Mouse (Mus musculus) myocyte (in vitro differentiated cells): ENCODE data around the gene Cep152. TPM values are rescaled to one million over a fixed set of nuclear protein-coding genes. Genes with fewer than 3 reads are reported as not detected.

Source experiments
- H3K27me3 ChIP-seq: one replicate; pipeline ENCODE4 v1.6.1; 2011; ENCODE audit not compliant: control insufficient read depth, insufficient read depth, insufficient read length
- H3K36me3 ChIP-seq: one replicate; pipeline ENCODE4 v1.6.1; 2011; ENCODE audit not compliant: control insufficient read depth, insufficient read depth
- H3K4me2 ChIP-seq: one replicate; pipeline ENCODE4 v1.6.1; 2011; ENCODE audit warnings: low read depth, control low read depth
- H3K4me3 ChIP-seq: one replicate; pipeline ENCODE4 v1.5.1; 2011; ENCODE audit warnings: mild to moderate bottlenecking, control low read depth, moderate library complexity
- H3K79me2 ChIP-seq: one replicate; pipeline ENCODE4 v1.6.1; 2011; ENCODE audit not compliant: control insufficient read depth, insufficient read depth
- H3ac ChIP-seq: one replicate; pipeline ENCODE4 v1.6.1; 2011; ENCODE audit not compliant: control insufficient read depth, insufficient read length
- CEBPB ChIP-seq: IDR thresholded peaks from 2 replicates; pipeline ENCODE4 v1.6.1; 2011; ENCODE audit warnings: mild to moderate bottlenecking, moderate library complexity; ENCODE audit not compliant: poor library complexity, insufficient read depth, severe bottlenecking
- E2F4 ChIP-seq: IDR thresholded peaks from one replicate; pipeline ENCODE4 v1.6.1; 2011; ENCODE audit warnings: mild to moderate bottlenecking, control low read depth, moderate library complexity; ENCODE audit not compliant: insufficient read depth
- MAX ChIP-seq: IDR thresholded peaks from one replicate; pipeline ENCODE4 v1.6.1; 2011; ENCODE audit warnings: low read depth, mild to moderate bottlenecking, control low read depth
- MYOD1 ChIP-seq, 3 experiments: IDR thresholded peaks; one replicate each; pipeline ENCODE4 v1.6.1; 2011; ENCODE audit warnings: control low read depth in 2 of 3, low read depth in 2 of 3, mild to moderate bottlenecking in 2 of 3, moderate library complexity in 1 of 3; ENCODE audit not compliant: insufficient read length in 2 of 3, control insufficient read depth in 1 of 3
- MYOG ChIP-seq, 3 experiments: IDR thresholded peaks; one replicate each; pipeline ENCODE4 v1.6.1; 2011; ENCODE audit warnings: control low read depth in 2 of 3, low read depth in 2 of 3, mild to moderate bottlenecking in 2 of 3; ENCODE audit not compliant: insufficient read length in 2 of 3, control insufficient read depth in 1 of 3, insufficient read depth in 1 of 3
- POLR2A ChIP-seq: IDR thresholded peaks from one replicate; pipeline ENCODE4 v1.6.1; 2011; ENCODE audit warnings: low read depth, mild to moderate bottlenecking, control low read depth, moderate library complexity; ENCODE audit not compliant: insufficient read length
- POLR2AphosphoS2 ChIP-seq: IDR thresholded peaks from one replicate; pipeline ENCODE4 v1.6.1; 2011; ENCODE audit warnings: low read depth, control low read depth; ENCODE audit not compliant: insufficient read length
- REST ChIP-seq: IDR thresholded peaks from one replicate; pipeline ENCODE4 v1.6.1; 2011; ENCODE audit warnings: mild to moderate bottlenecking, control low read depth, moderate library complexity; ENCODE audit not compliant: insufficient read depth, insufficient read length
- SRF ChIP-seq: IDR thresholded peaks from one replicate; pipeline ENCODE4 v1.6.1; 2011; ENCODE audit warnings: low read depth; ENCODE audit not compliant: control insufficient read depth, insufficient read length
- TCF12 ChIP-seq: IDR thresholded peaks from one replicate; pipeline ENCODE4 v1.6.1; 2011; ENCODE audit warnings: mild to moderate bottlenecking, control low read depth; ENCODE audit not compliant: poor library complexity, insufficient read depth, severe bottlenecking
- TCF3 ChIP-seq: IDR thresholded peaks from one replicate; pipeline ENCODE4 v1.6.1; 2011; ENCODE audit warnings: low read depth, control low read depth; ENCODE audit not compliant: insufficient read length
- USF1 ChIP-seq: IDR thresholded peaks from one replicate; pipeline ENCODE4 v1.6.1; 2011; ENCODE audit warnings: low read depth, mild to moderate bottlenecking, control low read depth, moderate library complexity
- polyA plus RNA-seq: library from polyadenylated mRNA; unstranded; fragments of >200 nt; fragmentation: generic; extraction: Trizol; gene quantifications from one replicate; pipeline ENCODE4 v1.2.1, GENCODE M21; 2012; ENCODE audit warnings: missing spikeins

Gene Cep152
- 0.80 TPM for polyA plus RNA-seq

DNA sequence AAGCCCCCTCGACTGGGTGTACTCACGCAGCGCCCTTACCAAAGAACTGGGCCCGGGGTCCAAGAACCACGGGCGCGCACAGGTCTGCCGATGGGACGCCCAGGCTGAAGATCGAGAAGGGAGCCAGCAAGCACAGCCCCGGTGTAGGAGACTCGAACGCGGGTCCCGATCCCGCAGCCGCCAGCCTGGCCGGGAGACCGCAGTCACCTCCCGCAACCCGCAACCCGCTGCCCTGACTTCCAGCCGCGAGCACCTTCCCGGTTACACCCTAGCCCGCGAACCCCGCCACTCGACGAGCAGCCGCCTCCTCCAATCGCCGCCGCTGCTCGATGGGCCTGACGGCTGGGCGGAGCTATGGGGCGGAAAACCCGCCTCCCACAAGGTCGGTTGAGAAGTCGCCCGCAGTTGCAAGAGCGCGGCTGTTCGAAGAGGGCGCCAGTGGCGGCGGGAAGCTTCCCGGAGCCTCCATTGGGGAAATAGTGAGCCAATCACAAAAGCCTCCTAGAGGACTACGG is at the start of gene Cep152:
Cep152 (minus strand) TSS at position 277 of the 515 bp plus-strand sequence.
- H3K27me3 ChIP-seq = no peaks in the 10 kb centered on the region
- peak within 1 kb of the TSS; percentile 3 for H3ac ChIP-seq
- H3K79me2 ChIP-seq = peaks cover 31% of the 10 kb centered on the region
- TF ChIP-seq POLR2A (peak; percentile 66), POLR2AphosphoS2 (peak; percentile 26), MYOG (IDR thresholded peaks at IDR 0.05; ENCODE audit: control insufficient read depth in 1 of 3, insufficient read depth in 1 of 3, insufficient read length in 2 of 3, low read depth in 2 of 3) (peak in 1 of 3 experiments; percentile 42), TCF12 (no peak), SRF (no peak), E2F4 (peak; percentile 95)
- peak within 1 kb of the TSS; percentile 64 for H3K4me3 ChIP-seq
- H3K4me2 ChIP-seq = peak within 1 kb of the TSS; percentile 88
- H3K36me3 ChIP-seq = peaks cover 5% of the 10 kb centered on the region

GRCm38 (mm10) chr2:125672957-125673631 is 48.2 kb upstream of the Cep152 start, which contains the start of gene Eid1:
Gene Eid1, plus strand, starts transcription at chr2:125673095.
- H3K4me3 ChIP-seq = peak within 1 kb of the TSS; percentile 42
- H3ac ChIP-seq = peak within 1 kb of the TSS; percentile 95
- H3K36me3 ChIP-seq = no peaks in the 10 kb centered on the region
- H3K79me2 ChIP-seq = peaks cover 10% of the 10 kb centered on the region
- no peaks in the 10 kb centered on the region for H3K27me3 ChIP-seq
- peak in 2 of 3 experiments; percentile 43 to 64 for TF ChIP-seq MYOD1 (IDR thresholded peaks at IDR 0.05; ENCODE audit: control insufficient read depth in 1 of 3, insufficient read length in 2 of 3, low read depth in 2 of 3)
- no peak for TF ChIP-seq MAX
- no peak for TF ChIP-seq CEBPB
- TF ChIP-seq TCF12 = no peak
- no peak for TF ChIP-seq USF1
- TF ChIP-seq POLR2AphosphoS2 = peak; percentile 73
- TF ChIP-seq TCF3 = no peak
- no peak for TF ChIP-seq E2F4
- TF ChIP-seq SRF = no peak
- TF ChIP-seq MYOG (IDR thresholded peaks at IDR 0.05; ENCODE audit: control insufficient read depth in 1 of 3, insufficient read depth in 1 of 3, insufficient read length in 2 of 3, low read depth in 2 of 3) = peak in 2 of 3 experiments; percentile 52 to 60
- TF ChIP-seq REST = no peak
- TF ChIP-seq POLR2A = peak; percentile 65
- H3K4me2 ChIP-seq = peak within 1 kb of the TSS; percentile 79

GRCm38 (mm10) chr2:125672568-125672956 is 47.6 kb upstream of the Cep152 start:
- H3K79me2 ChIP-seq = peaks cover 10% of the 10 kb centered on the region
- H3K27me3 ChIP-seq = no peaks in the 10 kb centered on the region
- H3K4me3 ChIP-seq = peak overlapping the region; percentile 42
- peak overlapping the region; percentile 79 for H3K4me2 ChIP-seq
- no peaks in the 10 kb centered on the region for H3K36me3 ChIP-seq
- no peak for TF ChIP-seq REST
- TF ChIP-seq CEBPB = no peak
- no peak for TF ChIP-seq MAX
- TF ChIP-seq SRF = no peak
- no peak for TF ChIP-seq MYOG (IDR thresholded peaks at IDR 0.05; ENCODE audit: control insufficient read depth in 1 of 3, insufficient read depth in 1 of 3, insufficient read length in 2 of 3, low read depth in 2 of 3)
- TF ChIP-seq TCF12 = no peak
- no peak for TF ChIP-seq MYOD1 (IDR thresholded peaks at IDR 0.05; ENCODE audit: control insufficient read depth in 1 of 3, insufficient read length in 2 of 3, low read depth in 2 of 3)
- no peak for TF ChIP-seq POLR2A
- TF ChIP-seq TCF3 = no peak
- no peak for TF ChIP-seq POLR2AphosphoS2
- TF ChIP-seq USF1 = no peak
- no peak for TF ChIP-seq E2F4
- peak overlapping the region; percentile 95 for H3ac ChIP-seq

- Histone ChIP-seq H3K4me2 (no peak overlapping the region), H3K27me3 (no peaks in the 10 kb centered on the region), H3K4me3 (no peak overlapping the region), H3K79me2 (peaks cover 10% of the 10 kb centered on the region), H3K36me3 (no peaks in the 10 kb centered on the region), H3ac (no peak overlapping the region)
- TF ChIP-seq E2F4 (no peak), USF1 (no peak), CEBPB (no peak), TCF3 (no peak), POLR2AphosphoS2 (no peak), SRF (no peak), MYOD1 (IDR thresholded peaks at IDR 0.05; ENCODE audit: control insufficient read depth in 1 of 3, insufficient read length in 2 of 3, low read depth in 2 of 3) (no peak), MAX (no peak), REST (no peak)
Observed at GRCm38 (mm10) chr2:125670846-125671245, 45.9 kb upstream of the Cep152 start.

GRCm38 (mm10) chr2:125667721-125668120 is 42.8 kb upstream of the Cep152 start:
- Histone ChIP-seq H3K4me2 (peak overlapping the region; percentile 91), H3K36me3 (no peaks in the 10 kb centered on the region), H3K27me3 (no peaks in the 10 kb centered on the region), H3ac (no peak overlapping the region), H3K79me2 (no peaks in the 10 kb centered on the region), H3K4me3 (no peak overlapping the region)
- TF ChIP-seq CEBPB (no peak), E2F4 (no peak), SRF (no peak), MAX (no peak), POLR2AphosphoS2 (no peak), MYOD1 (IDR thresholded peaks at IDR 0.05; ENCODE audit: control insufficient read depth in 1 of 3, insufficient read length in 2 of 3, low read depth in 2 of 3) (no peak), MYOG (IDR thresholded peaks at IDR 0.05; ENCODE audit: control insufficient read depth in 1 of 3, insufficient read depth in 1 of 3, insufficient read length in 2 of 3, low read depth in 2 of 3) (no peak), TCF3 (no peak), REST (no peak), TCF12 (no peak), POLR2A (no peak), USF1 (no peak)
